Mouse (Mus musculus): ENCODE measurements at regions not wholly inside any gene's neighbourhood (a gene's known extent, or its start where the extent isn't known, plus 50 kb on each side); places are given as distances from the start of the nearest gene placed in this dataset.

- ATAC-seq (ENCODE audit: low FRiP score, low read depth), result no peak
- Histone ChIP-seq H3K4me3 (no peak overlapping the region), H3K27me3 (no peaks in the 10 kb centered on the region), H3K4me1 (0 out of 2 replicates have a peak, but pooled peaks cover 3% of the 10 kb centered on the region), H3K27ac (replicated peaks) (no peak overlapping the region), H3K4me2 (replicated peaks) (no peak overlapping the region), H3K9me3 (no peaks in the 10 kb centered on the region), H3K36me3 (no peaks in the 10 kb centered on the region), H3K9ac (replicated peaks) (no peak overlapping the region)
- 66% methylated on average over 4 of the region's 4 CpGs for WGBS
These were observed 122.6 kb downstream of the Cbln1 start for GRCm38 (mm10) chr8:87349781-87350181.

DNA sequence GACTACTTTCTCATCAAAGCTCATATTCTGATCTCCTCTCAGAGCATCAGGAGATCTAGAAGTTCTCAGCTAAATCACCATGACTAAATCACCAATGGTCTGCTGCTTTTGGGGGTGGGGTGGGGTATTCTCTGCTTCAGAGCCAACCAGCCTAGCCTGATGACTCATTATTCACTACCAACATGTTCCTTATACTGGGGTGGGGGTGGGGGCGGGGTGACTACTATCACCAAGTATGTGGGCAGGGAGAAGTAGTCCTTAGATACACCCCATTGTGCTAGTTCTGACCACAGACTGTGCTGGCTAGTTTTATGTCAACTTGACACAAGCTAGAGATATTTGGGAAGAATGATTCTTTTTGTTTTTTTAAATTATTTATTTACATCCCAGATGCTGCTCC lies 143.0 kb downstream of the Cbln1 start:
- Histone ChIP-seq H3K4me3 (no peak overlapping the region), H3K9me3 (no peaks in the 10 kb centered on the region), H3K27me3 (no peaks in the 10 kb centered on the region), H3K4me2 (replicated peaks) (no peak overlapping the region), H3K36me3 (no peaks in the 10 kb centered on the region), H3K9ac (replicated peaks) (no peak overlapping the region), H3K27ac (replicated peaks) (no peak overlapping the region), H3K4me1 (no peaks in the 10 kb centered on the region)
- ATAC-seq (ENCODE audit: low FRiP score, low read depth), result no peak
- WGBS, result 91% methylated on average over 1 of the region's 1 CpGs

GRCm38 (mm10) chr8:87314570-87314969 lies 157.8 kb downstream of the Cbln1 start:
- ATAC-seq (ENCODE audit: low FRiP score, low read depth), result no peak
- H3K36me3 ChIP-seq, result no peaks in the 10 kb centered on the region
- H3K9me3 ChIP-seq, result no peaks in the 10 kb centered on the region
- no peak overlapping the region for H3K4me2 ChIP-seq (replicated peaks)
- H3K4me3 ChIP-seq, result no peak overlapping the region
- no peaks in the 10 kb centered on the region for H3K27me3 ChIP-seq
- H3K27ac ChIP-seq (replicated peaks), result peak overlapping the region; percentile 30; the same call in 1 of the 2 replicates
- H3K9ac ChIP-seq (replicated peaks), result no peak overlapping the region
- 0 out of 2 replicates have a peak, but pooled peaks cover 2% of the 10 kb centered on the region for H3K4me1 ChIP-seq
- WGBS, result 66% methylated on average over 3 of the region's 3 CpGs

DNA sequence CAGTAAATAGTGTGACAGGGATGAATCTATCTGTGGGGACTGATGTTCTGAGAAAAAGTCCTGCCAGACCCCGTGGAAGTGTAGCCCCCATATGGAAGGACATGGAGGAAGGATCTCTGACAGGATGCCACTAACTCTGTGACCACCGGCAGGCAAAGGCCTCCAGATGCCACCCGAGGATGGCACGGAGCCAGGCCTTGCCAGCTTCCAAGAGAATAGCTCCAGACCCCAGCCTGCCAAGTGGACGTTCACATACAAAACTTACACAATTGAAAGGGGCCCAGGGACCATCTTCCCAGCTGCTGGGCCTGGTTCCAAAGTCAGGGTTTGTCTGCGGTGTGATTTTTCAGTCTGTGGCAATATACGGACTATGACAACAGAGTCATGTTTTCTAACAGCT lies 161.1 kb downstream of the Cbln1 start:
- Histone ChIP-seq H3K36me3 (no peaks in the 10 kb centered on the region), H3K27ac (replicated peaks) (no peak overlapping the region), H3K4me2 (replicated peaks) (no peak overlapping the region), H3K4me1 (0 out of 2 replicates have a peak, but pooled peaks cover 2% of the 10 kb centered on the region), H3K27me3 (no peaks in the 10 kb centered on the region), H3K9ac (replicated peaks) (no peak overlapping the region), H3K9me3 (no peaks in the 10 kb centered on the region), H3K4me3 (no peak overlapping the region)
- WGBS, result 84% methylated on average over 7 of the region's 7 CpGs
- no peak for ATAC-seq (ENCODE audit: low FRiP score, low read depth)

GRCm38 (mm10) chr8:87308311-87308710 lies 164.1 kb downstream of the Cbln1 start:
- no peak overlapping the region for H3K9ac ChIP-seq (replicated peaks)
- no peaks in the 10 kb centered on the region for H3K9me3 ChIP-seq
- no peaks in the 10 kb centered on the region for H3K36me3 ChIP-seq
- 70% methylated on average over 3 of the region's 3 CpGs for WGBS
- no peak for ATAC-seq (ENCODE audit: low FRiP score, low read depth)
- H3K27me3 ChIP-seq, result no peaks in the 10 kb centered on the region
- H3K27ac ChIP-seq (replicated peaks), result no peak overlapping the region
- no peak overlapping the region for H3K4me2 ChIP-seq (replicated peaks)
- 0 out of 2 replicates have a peak, but pooled peaks cover 2% of the 10 kb centered on the region for H3K4me1 ChIP-seq
- H3K4me3 ChIP-seq, result no peak overlapping the region

DNA sequence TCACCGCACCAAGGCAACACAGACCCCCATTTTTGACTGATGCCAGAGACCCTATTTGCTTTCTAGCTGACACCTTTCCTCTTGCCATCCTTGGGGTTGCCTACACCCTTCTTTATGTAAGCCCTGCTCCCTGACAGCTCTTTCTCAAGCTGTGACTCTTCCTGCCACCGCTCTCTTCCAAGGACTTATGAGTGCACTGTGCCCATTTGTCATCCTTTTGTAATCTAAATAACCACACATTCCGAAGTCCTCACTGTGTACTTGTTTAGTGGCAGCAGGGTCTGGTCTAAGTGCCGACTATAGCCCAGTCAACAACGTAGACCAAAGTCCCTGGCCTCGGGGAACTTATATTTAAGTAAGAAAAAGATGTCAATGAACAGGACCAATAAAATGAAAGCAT lies 167.4 kb downstream of the Cbln1 start:
- 90% methylated on average over 6 of the region's 6 CpGs for whole genome bisulfite sequencing
- Histone ChIP-seq H3K27me3 (no peaks in the 10 kb centered on the region), H3K9me3 (no peaks in the 10 kb centered on the region), H3K27ac (replicated peaks) (no peak overlapping the region), H3K36me3 (no peaks in the 10 kb centered on the region), H3K4me2 (replicated peaks) (no peak overlapping the region), H3K4me1 (peaks cover 4% of the 10 kb centered on the region; the same call in 1 of the 2 replicates), H3K4me3 (no peak overlapping the region), H3K9ac (replicated peaks) (no peak overlapping the region)
- no peak for ATAC-seq (ENCODE audit: low FRiP score, low read depth)

DNA sequence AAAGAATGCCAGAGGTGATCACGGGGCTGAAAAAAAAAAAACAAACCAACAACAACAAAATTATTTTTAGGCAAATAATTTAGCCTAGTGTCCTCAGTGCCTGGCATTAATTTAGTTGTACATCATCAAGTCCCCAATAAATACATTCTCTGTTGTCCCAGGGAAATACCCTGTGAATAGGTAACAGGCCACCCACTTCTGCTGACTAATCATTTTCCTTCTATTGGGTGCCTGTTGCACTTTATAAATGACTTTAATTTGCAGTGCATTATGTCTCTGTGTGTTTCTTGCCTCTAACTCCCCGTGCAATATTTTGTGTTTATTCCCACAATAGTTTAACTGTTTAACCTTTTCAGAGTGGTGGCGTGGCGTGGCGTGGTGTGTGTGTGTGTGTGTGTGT lies 168.9 kb downstream of the Cbln1 start:
- H3K9me3 ChIP-seq, result no peaks in the 10 kb centered on the region
- no peak overlapping the region for H3K27ac ChIP-seq (replicated peaks)
- H3K4me3 ChIP-seq, result no peak overlapping the region
- no peaks in the 10 kb centered on the region for H3K27me3 ChIP-seq
- ATAC-seq (ENCODE audit: low FRiP score, low read depth), result no peak
- H3K4me2 ChIP-seq (replicated peaks), result no peak overlapping the region
- no peaks in the 10 kb centered on the region for H3K36me3 ChIP-seq
- WGBS, result 92% methylated on average over 5 of the region's 5 CpGs
- H3K4me1 ChIP-seq, result peaks cover 4% of the 10 kb centered on the region; the same call in 1 of the 2 replicates
- no peak overlapping the region for H3K9ac ChIP-seq (replicated peaks)

DNA sequence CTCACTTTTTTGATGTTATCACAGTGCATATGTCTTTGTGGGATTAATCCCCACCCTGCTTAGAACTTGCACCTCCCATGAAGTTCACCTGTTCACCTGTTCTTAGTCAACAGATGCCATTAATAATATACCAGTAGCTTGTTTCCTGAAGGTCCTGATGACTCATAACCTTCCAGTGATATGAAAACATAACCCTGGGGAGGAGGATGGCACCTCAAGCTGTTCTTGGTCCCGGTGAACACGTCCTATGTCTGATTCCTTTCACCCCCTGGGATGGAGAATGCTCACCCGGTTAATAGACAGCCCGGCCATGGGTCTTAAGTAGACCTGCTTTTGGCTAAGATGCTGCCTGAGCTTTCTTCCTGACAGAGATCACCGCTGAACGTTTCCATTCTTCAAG lies 174.6 kb downstream of the Cbln1 start:
- no peak overlapping the region for H3K9ac ChIP-seq (replicated peaks)
- 94% methylated on average over 6 of the region's 6 CpGs for WGBS
- H3K27me3 ChIP-seq, result no peaks in the 10 kb centered on the region
- H3K9me3 ChIP-seq, result no peaks in the 10 kb centered on the region
- ATAC-seq (ENCODE audit: low FRiP score, low read depth), result no peak
- no peak overlapping the region for H3K4me2 ChIP-seq (replicated peaks)
- H3K4me1 ChIP-seq, result peaks cover 4% of the 10 kb centered on the region; the same call in 1 of the 2 replicates
- no peak overlapping the region for H3K4me3 ChIP-seq
- H3K36me3 ChIP-seq, result no peaks in the 10 kb centered on the region
- no peak overlapping the region for H3K27ac ChIP-seq (replicated peaks)

- H3K4me1 ChIP-seq, result peaks cover 4% of the 10 kb centered on the region; the same call in 1 of the 2 replicates
- no peak overlapping the region for H3K4me3 ChIP-seq
- H3K4me2 ChIP-seq (replicated peaks), result no peak overlapping the region
- H3K27ac ChIP-seq (replicated peaks), result no peak overlapping the region
- no peaks in the 10 kb centered on the region for H3K27me3 ChIP-seq
- no peak for ATAC-seq (ENCODE audit: low FRiP score, low read depth)
- no peaks in the 10 kb centered on the region for H3K36me3 ChIP-seq
- H3K9me3 ChIP-seq, result no peaks in the 10 kb centered on the region
- WGBS, result 91% methylated on average over 3 of the region's 3 CpGs
- H3K9ac ChIP-seq (replicated peaks), result no peak overlapping the region
These were observed 175.1 kb downstream of the Cbln1 start for GRCm38 (mm10) chr8:87297331-87297730.

DNA sequence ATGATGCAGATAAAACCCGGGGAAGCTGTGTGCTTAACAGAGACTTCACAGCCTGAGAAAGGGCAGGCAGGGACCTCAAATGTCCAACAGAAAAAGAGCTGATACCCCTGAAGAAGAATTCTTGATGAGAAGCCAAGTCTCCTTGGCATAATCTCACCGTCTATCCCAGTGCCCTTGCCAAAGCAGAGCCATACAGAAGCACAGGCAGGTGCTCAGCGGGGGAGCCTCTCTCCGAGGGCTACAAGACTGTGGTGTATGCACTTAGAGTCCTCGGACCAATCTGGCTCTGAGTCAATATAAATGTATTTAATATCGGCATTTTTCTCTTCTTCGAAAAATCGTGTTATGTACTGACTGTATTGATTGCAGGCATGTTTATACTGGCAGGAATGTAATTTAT lies 186.3 kb downstream of the Cbln1 start:
- H3K4me1 ChIP-seq, result no peaks in the 10 kb centered on the region
- ATAC-seq (ENCODE audit: low FRiP score, low read depth), result no peak
- 80% methylated on average over 8 of the region's 8 CpGs for WGBS

DNA sequence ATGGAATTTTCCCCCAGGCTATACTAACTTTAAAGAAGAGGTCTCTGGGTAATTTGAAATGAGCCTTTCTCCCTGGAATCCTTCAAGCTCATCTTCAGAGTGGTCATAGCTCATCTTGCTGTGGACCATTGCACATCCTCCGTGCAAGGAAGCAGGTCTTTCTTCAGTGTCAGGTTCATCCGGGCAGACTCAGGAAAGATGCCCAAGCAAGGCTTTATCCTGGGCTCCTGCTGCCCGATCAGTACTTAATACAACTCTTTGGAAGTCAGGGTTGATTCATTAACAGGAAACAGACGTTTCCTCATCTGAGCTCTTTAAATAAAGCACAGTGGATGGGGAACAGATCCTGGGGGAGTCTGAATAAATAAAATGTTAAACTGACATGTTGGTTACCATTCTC lies 188.1 kb downstream of the Cbln1 start:
- Histone ChIP-seq H3K4me3 (no peak overlapping the region), H3K27ac (replicated peaks) (no peak overlapping the region), H3K4me2 (replicated peaks) (no peak overlapping the region), H3K27me3 (no peaks in the 10 kb centered on the region), H3K36me3 (no peaks in the 10 kb centered on the region), H3K9ac (replicated peaks) (no peak overlapping the region), H3K4me1 (no peaks in the 10 kb centered on the region), H3K9me3 (no peaks in the 10 kb centered on the region)
- no peak for ATAC-seq (ENCODE audit: low FRiP score, low read depth)
- WGBS, result 76% methylated on average over 4 of the region's 4 CpGs

More for the DNA sequence above, 186.3 kb downstream of the Cbln1 start:
- Histone ChIP-seq H3K4me3 (no peak overlapping the region), H3K9me3 (no peaks in the 10 kb centered on the region), H3K27me3 (no peaks in the 10 kb centered on the region), H3K4me2 (replicated peaks) (no peak overlapping the region), H3K27ac (replicated peaks) (no peak overlapping the region), H3K9ac (replicated peaks) (no peak overlapping the region), H3K36me3 (no peaks in the 10 kb centered on the region)

GRCm38 (mm10) chr8:87282511-87282910 lies 189.9 kb downstream of the Cbln1 start:
- no peak overlapping the region for H3K4me2 ChIP-seq (replicated peaks)
- H3K36me3 ChIP-seq, result no peaks in the 10 kb centered on the region
- H3K27ac ChIP-seq (replicated peaks), result no peak overlapping the region
- H3K4me3 ChIP-seq, result no peak overlapping the region
- no peaks in the 10 kb centered on the region for H3K9me3 ChIP-seq
- no peaks in the 10 kb centered on the region for H3K27me3 ChIP-seq
- 99% methylated on average over 4 of the region's 4 CpGs for WGBS
- ATAC-seq (ENCODE audit: low FRiP score, low read depth), result no peak
- H3K4me1 ChIP-seq, result no peaks in the 10 kb centered on the region
- H3K9ac ChIP-seq (replicated peaks), result no peak overlapping the region

- no peaks in the 10 kb centered on the region for H3K36me3 ChIP-seq
- 93% methylated on average over 6 of the region's 6 CpGs for whole genome bisulfite sequencing
- no peak overlapping the region for H3K4me3 ChIP-seq
- no peaks in the 10 kb centered on the region for H3K27me3 ChIP-seq
- no peak overlapping the region for H3K4me2 ChIP-seq (replicated peaks)
- no peak overlapping the region for H3K27ac ChIP-seq (replicated peaks)
- H3K4me1 ChIP-seq, result no peaks in the 10 kb centered on the region
- ATAC-seq (ENCODE audit: low FRiP score, low read depth), result no peak
- no peaks in the 10 kb centered on the region for H3K9me3 ChIP-seq
- no peak overlapping the region for H3K9ac ChIP-seq (replicated peaks)
These were observed 199.1 kb downstream of the Cbln1 start for GRCm38 (mm10) chr8:87273328-87273727.

Measured in midbrain, embryonic 12.5 days (tissue).